Mouse (Mus musculus): ENCODE measurements around the gene Slamf8.

DNA sequence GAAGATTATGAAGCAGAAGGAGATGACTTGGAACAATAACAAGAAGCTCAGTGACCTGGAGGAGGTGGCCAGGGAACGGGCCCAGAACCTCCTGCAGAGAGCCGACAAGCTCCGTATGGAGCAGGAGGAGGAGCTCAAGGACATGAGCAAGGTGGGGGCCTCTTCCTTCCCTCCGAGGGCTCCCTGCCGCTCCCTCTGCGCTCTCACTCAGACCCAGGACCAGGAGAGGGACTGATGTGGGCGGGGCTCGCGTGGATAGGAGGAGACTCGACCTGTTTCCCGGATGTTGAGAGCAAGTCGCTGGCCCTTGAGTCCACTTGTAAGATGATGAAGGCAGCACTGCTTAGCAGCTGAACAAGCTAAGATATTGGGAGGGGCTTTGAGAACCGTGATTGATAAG lies 57.8 kb downstream of the Slamf8 start:
- TF ChIP-seq CTCF (IDR thresholded peaks at IDR 0.05; ENCODE audit: extremely low read depth, insufficient read depth, insufficient read length, insufficient replicate concordance) (no peak), POLR2A (IDR thresholded peaks at IDR 0.05; ENCODE audit: low read depth, low read length) (no peak)

All from spleen, adult 2 months (tissue).